Mouse (Mus musculus) gastrocnemius, postnatal 4 days (tissue): ENCODE data around the gene Cdkl2. TPM values are rescaled to one million over a fixed set of nuclear protein-coding genes. Genes with fewer than 3 reads are reported as not detected.

ENCODE experiments used
- DNase-seq, 2 experiments: peaks; one replicate each; pipeline ENCODE4 v3.0.0; 2021 to 2022; ENCODE audit warnings: low spot score in 2 of 2, mixed read lengths in 2 of 2
- total RNA-seq, 2 experiments: library from RNA; stranded (reverse); gene quantifications; 2 replicates each; pipeline ENCODE4 v1.2.3; 2021

The Cdkl2 gene
- total RNA-seq, 2 experiments from 2014 or later, result 2.9 to 3.4 TPM

DNA sequence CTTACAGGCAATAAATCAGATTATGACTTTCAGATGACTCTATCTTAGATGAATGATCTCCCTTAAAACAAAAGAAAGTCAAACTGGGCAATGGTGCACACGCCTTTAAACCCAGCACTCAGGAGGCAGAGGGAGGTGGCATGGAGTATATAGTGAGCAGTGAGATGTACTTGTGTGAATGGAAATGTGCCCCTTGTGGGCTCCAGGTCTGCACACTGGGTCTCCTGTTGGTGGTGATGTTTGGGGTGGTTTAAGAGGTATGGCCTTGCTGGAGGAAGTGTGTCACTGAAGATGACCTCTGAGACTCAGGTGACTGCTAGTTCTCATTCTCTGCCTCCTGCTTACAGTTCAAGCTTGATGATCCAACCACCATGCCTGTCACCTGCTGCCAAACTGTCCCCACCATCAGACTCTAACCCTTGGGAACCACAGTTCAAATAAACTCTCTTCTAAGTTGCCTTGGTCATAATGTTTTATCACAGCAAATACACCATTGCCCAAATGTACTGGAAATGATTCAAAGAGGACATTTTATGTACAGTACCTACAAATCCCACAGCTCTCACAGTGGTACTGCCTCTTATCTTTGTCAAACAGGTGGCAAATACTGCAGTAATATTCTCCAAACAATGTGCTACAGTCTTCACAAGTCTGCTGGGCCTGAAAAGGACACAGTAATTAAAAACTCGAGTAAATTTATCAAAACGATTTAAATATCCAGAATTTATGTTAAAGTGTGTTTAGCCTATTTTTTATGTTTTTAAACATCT is 86.5 kb downstream of the Cdkl2 start:
- no peak for DNase-seq

Other genes starting within 250 kb of the Cdkl2 start
- gene Rchy1, start 80.8 kb downstream of the Cdkl2 start, total RNA-seq, result 10 to 100 TPM; 42.5 to 45.0 TPM
- gene Odaph, start 56.4 kb downstream of the Cdkl2 start, total RNA-seq, result not detected
- gene G3bp2, start 39.8 kb upstream of the Cdkl2 start, total RNA-seq, result 10 to 100 TPM; 68.6 to 70.1 TPM
- gene Uso1, start 94.1 kb upstream of the Cdkl2 start, total RNA-seq, result 10 to 100 TPM; 75.5 to 85.8 TPM
- not detected for gene U90926, start 171.5 kb upstream of the Cdkl2 start, total RNA-seq
- gene Ppef2, start 212.4 kb upstream of the Cdkl2 start, total RNA-seq, result under 1 TPM; 0.08 to 0.29 TPM
- gene Naaa, start 234.3 kb upstream of the Cdkl2 start, total RNA-seq, result 10 to 100 TPM; 16.6 to 16.7 TPM